Mouse (Mus musculus) kidney, adult 2 months (tissue): ENCODE measurements around the gene Slc9a9. TPM values are rescaled to one million over a fixed set of nuclear protein-coding genes. Genes with fewer than 3 reads are reported as not detected.

Experiments used
- DNase-seq: peaks from one replicate; pipeline ENCODE4 v3.0.0; 2021
- H3K27ac ChIP-seq: fragments of 200-500 bp; 2 replicates; pipeline ENCODE4 v1.5.1; 2012; ENCODE audit warnings: low read depth, low read length, control low read depth, inconsistent platforms; ENCODE audit not compliant: insufficient read depth
- H3K27me3 ChIP-seq: fragments of 200-500 bp; replicated peaks from 2 replicates; pipeline ENCODE4 v1.6.1; 2012; ENCODE audit warnings: mild to moderate bottlenecking, moderate library complexity, low read length, inconsistent platforms; ENCODE audit not compliant: control insufficient read depth, insufficient read depth
- H3K36me3 ChIP-seq: fragments of 200-500 bp; 2 replicates; pipeline ENCODE4 v1.6.1; 2012; ENCODE audit warnings: mild to moderate bottlenecking, moderate library complexity, low read length, inconsistent platforms; ENCODE audit not compliant: control insufficient read depth, insufficient read depth
- H3K4me1 ChIP-seq: fragments of 200-500 bp; 2 replicates; pipeline ENCODE4 v1.6.1; 2011; ENCODE audit warnings: low read length; ENCODE audit not compliant: control insufficient read depth, insufficient read depth
- H3K4me3 ChIP-seq: fragments of 200-500 bp; 2 replicates; pipeline ENCODE4 v1.5.1; 2011; ENCODE audit warnings: mild to moderate bottlenecking, low read depth, low read length, control low read depth; ENCODE audit not compliant: insufficient read depth
- CTCF ChIP-seq: fragments of 200-500 bp; conservative IDR thresholded peaks from 2 replicates; pipeline ENCODE4 v1.5.1; 2011; ENCODE audit warnings: low read depth, mild to moderate bottlenecking, control low read depth, low read length, moderate library complexity, mixed read lengths; ENCODE audit not compliant: insufficient read depth, insufficient read length
- POLR2A ChIP-seq: fragments of 200-500 bp; IDR thresholded peaks from one replicate; pipeline ENCODE4 v1.6.1; 2011; ENCODE audit warnings: low read depth, low read length, control low read depth
- WGBS: fragments of 180-500 bp; shearing (Covaris S2); methylation state at CpG from one replicate; pipeline ENCODE4 v1.1.7; 2018; 5-methylcytosine and 5-hydroxymethylcytosine counted together
- polyA plus RNA-seq: library from polyadenylated mRNA; depleted of rRNA; stranded (reverse); fragments of >200 nt; gene quantifications from 2 replicates; pipeline ENCODE4 v1.2.3, GENCODE M21; 2012

Slc9a9 gene
- polyA plus RNA-seq, 1 experiment = 1.5 TPM

GRCm38 (mm10) chr9:94681095-94681487 lies 11.4 kb downstream of the Slc9a9 start:
- no peak for DNase-seq

GRCm38 (mm10) chr9:94682260-94682659 lies 12.6 kb downstream of the Slc9a9 start:
- H3K36me3 ChIP-seq = no peaks in the 10 kb centered on the region
- no peak for TF ChIP-seq CTCF
- TF ChIP-seq POLR2A = no peak
- H3K4me1 ChIP-seq = no peaks in the 10 kb centered on the region
- 83% methylated on average over 2 of the region's 2 CpGs for WGBS
- no peaks in the 10 kb centered on the region for H3K27me3 ChIP-seq
- no peak overlapping the region for H3K4me3 ChIP-seq
- no peak overlapping the region; the same call in 1 of the 2 replicates for H3K27ac ChIP-seq
- no peak for DNase-seq

More at GRCm38 (mm10) chr9:94681095-94681487, 11.4 kb downstream of the Slc9a9 start:
- Histone ChIP-seq H3K36me3 (no peaks in the 10 kb centered on the region), H3K4me1 (no peaks in the 10 kb centered on the region), H3K4me3 (no peak overlapping the region), H3K27me3 (no peaks in the 10 kb centered on the region), H3K27ac (no peak overlapping the region)
- TF ChIP-seq POLR2A = no peak
- no peak for TF ChIP-seq CTCF
- 40% methylated on average over 8 of the region's 8 CpGs for WGBS

GRCm38 (mm10) chr9:94685640-94686039 lies 15.9 kb downstream of the Slc9a9 start:
- 94% methylated on average over 1 of the region's 1 CpGs for WGBS
- H3K4me3 ChIP-seq = no peak overlapping the region
- DNase-seq = no peak
- no peaks in the 10 kb centered on the region for H3K36me3 ChIP-seq
- H3K27me3 ChIP-seq = no peaks in the 10 kb centered on the region
- TF ChIP-seq POLR2A (no peak), CTCF (no peak)
- H3K4me1 ChIP-seq = no peaks in the 10 kb centered on the region
- no peak overlapping the region for H3K27ac ChIP-seq

GRCm38 (mm10) chr9:94686380-94686779 lies 16.7 kb downstream of the Slc9a9 start:
- Histone ChIP-seq H3K4me1 (no peaks in the 10 kb centered on the region), H3K36me3 (no peaks in the 10 kb centered on the region), H3K4me3 (no peak overlapping the region), H3K27ac (no peak overlapping the region), H3K27me3 (no peaks in the 10 kb centered on the region)
- DNase-seq = no peak
- TF ChIP-seq CTCF (no peak), POLR2A (no peak)
- WGBS = 77% methylated on average over 2 of the region's 2 CpGs

GRCm38 (mm10) chr9:94687203-94687859 lies 17.6 kb downstream of the Slc9a9 start:
- no peak for TF ChIP-seq CTCF
- TF ChIP-seq POLR2A = no peak
- H3K4me3 ChIP-seq = no peak overlapping the region
- 97% methylated on average over 1 of the region's 1 CpGs for WGBS
- H3K27me3 ChIP-seq = no peaks in the 10 kb centered on the region
- H3K36me3 ChIP-seq = no peaks in the 10 kb centered on the region
- H3K4me1 ChIP-seq = no peaks in the 10 kb centered on the region
- no peak overlapping the region for H3K27ac ChIP-seq
- DNase-seq = no peak

GRCm38 (mm10) chr9:94691311-94692087 lies 21.8 kb downstream of the Slc9a9 start:
- no peak overlapping the region for H3K4me3 ChIP-seq
- no peaks in the 10 kb centered on the region for H3K36me3 ChIP-seq
- TF ChIP-seq CTCF (no peak), POLR2A (no peak)
- DNase-seq = peak; percentile 41
- 19% methylated on average over 10 of the region's 10 CpGs for WGBS
- no peaks in the 10 kb centered on the region for H3K4me1 ChIP-seq
- H3K27me3 ChIP-seq = no peaks in the 10 kb centered on the region
- H3K27ac ChIP-seq = no peak overlapping the region

GRCm38 (mm10) chr9:94692122-94692521 lies 22.4 kb downstream of the Slc9a9 start:
- Histone ChIP-seq H3K4me1 (no peaks in the 10 kb centered on the region), H3K36me3 (no peaks in the 10 kb centered on the region), H3K27me3 (no peaks in the 10 kb centered on the region), H3K27ac (0 out of 2 replicates have a peak overlapping the region, but pooled peaks have one; percentile 35), H3K4me3 (no peak overlapping the region)
- no peak for TF ChIP-seq POLR2A
- no peak for TF ChIP-seq CTCF
- DNase-seq = no peak
- WGBS = 11% methylated on average over 7 of the region's 7 CpGs
